Mouse (Mus musculus): ENCODE measurements around the gene Trim67.

Trim67 gene

DNA sequence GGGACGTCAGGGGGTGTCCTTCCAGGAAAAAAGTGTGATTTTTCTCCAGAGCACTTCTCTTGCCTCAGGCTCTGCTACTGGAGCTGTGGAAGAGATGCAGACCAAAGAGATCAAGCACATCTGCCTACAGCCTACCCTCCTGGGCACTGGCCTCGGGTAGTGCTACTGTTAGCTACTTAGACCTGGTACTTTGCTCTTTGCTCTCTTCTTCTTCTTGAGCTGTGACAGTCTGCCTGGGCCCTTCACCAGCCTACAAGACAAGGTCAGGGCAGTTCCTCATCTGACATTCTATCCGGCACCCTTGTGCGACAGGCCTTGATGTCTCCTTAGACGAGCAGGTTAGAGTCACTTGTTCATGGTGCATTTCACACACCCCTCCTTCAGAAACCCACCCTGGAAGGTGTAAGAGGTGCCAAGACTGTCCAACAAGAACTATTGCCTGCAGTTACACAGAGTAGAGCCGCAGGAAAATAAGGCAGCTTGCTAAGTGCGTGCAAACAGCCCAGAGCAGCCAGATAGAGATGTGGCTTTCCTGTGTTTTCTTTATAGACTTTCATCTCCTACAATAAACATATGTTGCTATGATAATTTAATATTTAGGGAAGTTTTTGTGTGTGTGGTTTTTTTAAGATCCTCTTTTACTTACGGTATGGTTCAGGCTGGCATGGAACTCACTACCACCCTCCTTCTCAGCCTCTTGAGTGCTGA, 3.0 kb downstream of the Trim67 start:
- DNase-seq = no peak

DNA sequence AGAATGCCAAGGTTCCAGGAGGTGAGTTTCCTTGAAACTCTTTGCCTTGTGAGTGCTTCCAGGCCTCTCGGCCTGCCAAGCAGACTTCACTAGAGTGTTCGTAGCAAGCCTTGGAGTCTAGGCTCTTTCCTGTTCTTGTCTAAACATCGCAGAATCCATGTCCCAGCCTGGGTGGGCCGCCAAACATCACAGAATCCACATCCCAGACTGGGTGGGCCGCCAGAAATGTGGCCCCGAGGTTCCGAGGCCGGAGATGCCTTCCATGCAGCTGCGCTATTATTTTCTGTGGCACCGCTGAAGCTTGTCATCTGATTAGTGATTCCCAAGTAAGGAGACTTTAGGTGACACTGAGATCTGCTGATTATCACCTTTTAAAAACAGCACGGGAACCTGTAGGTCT, 7.7 kb downstream of the Trim67 start:
- no peak for DNase-seq

- no peak for DNase-seq
Measured at GRCm38 (mm10) chr8:124803824-124804702, 11.2 kb downstream of the Trim67 start.

GRCm38 (mm10) chr8:124805990-124806389, 13.1 kb downstream of the Trim67 start:
- DNase-seq = no peak

GRCm38 (mm10) chr8:124809419-124809818, 16.5 kb downstream of the Trim67 start:
- DNase-seq = no peak

GRCm38 (mm10) chr8:124810056-124810610, 17.2 kb downstream of the Trim67 start:
- DNase-seq = no peak

GRCm38 (mm10) chr8:124810689-124811394, 17.9 kb downstream of the Trim67 start:
- DNase-seq = no peak

- no peak for DNase-seq
Measured at GRCm38 (mm10) chr8:124813326-124813725, 20.4 kb downstream of the Trim67 start.

DNA sequence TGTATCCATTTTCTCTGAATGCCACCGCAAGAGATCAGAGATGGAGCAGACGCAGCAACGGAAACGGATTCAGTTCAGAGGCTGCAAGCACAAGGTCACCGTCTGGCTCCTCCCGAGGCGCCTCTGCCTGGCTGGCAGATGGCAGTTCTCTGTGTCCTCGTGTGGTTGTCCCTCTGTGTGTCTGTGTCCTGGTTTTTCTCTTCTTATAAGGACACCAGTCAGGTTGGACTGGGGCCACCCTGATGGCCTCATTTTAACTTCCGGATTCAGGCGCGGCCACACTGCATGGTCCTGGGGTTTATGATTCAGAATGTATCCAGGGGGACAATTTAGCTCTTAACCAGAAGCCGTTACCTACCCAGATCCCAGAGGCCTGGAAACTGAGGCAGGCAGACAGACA, 23.0 kb downstream of the Trim67 start:
- no peak for DNase-seq

- no peak for DNase-seq
Measured at GRCm38 (mm10) chr8:124816866-124817265, 24.0 kb downstream of the Trim67 start.

DNA sequence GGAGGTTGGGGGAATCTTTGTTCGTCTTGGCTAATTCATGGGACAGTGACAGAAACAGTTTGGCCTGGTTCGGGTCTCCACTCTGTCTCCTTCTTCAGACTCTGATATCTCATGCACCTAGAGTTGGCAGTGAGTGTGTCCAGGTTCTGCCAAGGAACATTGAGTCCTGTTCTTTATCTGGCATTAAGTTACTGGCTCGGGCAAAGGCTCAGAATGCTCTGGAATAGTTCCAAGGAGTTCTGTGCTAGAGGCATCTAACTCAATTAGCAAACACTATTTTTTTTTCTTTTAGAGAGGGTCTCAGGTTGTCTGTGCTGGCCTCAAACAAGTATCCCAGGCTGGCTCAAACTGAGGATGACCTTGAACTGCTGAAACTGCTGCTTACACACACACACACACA, 24.5 kb downstream of the Trim67 start:
- no peak for DNase-seq

GRCm38 (mm10) chr8:124819612-124820115, 26.8 kb downstream of the Trim67 start:
- DNase-seq = no peak

GRCm38 (mm10) chr8:124820125-124820524, 27.2 kb downstream of the Trim67 start:
- no peak for DNase-seq

DNA sequence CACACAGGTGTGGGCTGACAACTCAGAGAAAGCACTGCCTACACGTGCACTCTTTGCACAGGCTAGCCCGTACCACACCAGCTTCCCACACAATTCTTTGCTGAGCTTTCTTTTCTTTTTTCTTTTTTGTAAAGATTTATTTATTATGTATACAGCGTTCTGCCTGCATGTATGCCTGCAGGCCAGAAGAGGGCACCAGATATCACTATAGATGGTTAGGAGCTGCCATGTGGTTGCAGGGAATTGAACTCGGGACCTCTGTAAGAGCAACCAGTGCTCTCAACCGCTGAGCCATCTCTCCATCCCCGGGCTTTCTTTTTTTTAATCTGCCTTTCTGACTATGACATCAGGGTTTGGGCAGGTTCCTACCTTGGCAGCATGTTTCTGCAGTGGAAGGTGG, 30.6 kb downstream of the Trim67 start:
- no peak for DNase-seq

DNA sequence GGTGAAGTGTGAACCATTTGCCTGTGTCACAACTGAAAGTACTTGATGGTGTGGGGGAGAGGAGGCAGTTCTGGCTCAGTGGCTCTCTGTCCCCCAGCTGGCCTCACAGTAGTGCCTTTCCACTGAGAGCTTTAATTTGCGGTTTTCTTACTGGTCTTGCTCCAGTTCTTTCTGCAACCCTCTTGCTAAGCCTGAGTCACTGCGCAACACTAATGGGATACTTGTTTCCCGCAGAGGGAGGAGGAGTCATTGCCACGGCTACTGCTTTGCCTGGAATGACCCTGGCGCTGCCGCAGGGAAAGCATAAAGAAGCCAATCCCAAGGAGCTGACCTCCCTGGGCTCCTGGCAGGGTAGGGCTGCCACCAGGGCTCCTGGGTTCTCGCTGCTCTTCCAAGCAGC, 33.8 kb downstream of the Trim67 start:
- no peak for DNase-seq

DNA sequence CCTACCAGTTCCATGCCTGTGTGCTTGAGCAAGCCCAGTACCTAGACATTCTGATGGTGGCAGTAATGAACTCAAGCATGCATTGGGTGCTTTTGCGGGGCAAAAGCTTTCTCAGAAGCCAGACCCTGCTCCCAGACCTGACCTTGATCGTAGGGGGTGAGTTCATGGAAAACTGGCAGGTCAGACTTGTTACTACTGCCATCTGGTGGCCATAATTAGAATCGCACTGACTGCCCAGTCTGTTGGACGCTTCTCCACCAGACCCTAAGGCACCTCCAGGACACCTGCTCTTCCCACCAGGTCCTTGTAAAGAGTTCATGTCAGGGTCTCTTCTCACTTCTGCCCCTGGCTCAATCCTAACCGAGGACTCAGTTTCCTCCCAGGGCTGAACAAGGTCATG, 34.5 kb downstream of the Trim67 start:
- peak in 1 of 2 experiments; percentile 40 for DNase-seq

DNA sequence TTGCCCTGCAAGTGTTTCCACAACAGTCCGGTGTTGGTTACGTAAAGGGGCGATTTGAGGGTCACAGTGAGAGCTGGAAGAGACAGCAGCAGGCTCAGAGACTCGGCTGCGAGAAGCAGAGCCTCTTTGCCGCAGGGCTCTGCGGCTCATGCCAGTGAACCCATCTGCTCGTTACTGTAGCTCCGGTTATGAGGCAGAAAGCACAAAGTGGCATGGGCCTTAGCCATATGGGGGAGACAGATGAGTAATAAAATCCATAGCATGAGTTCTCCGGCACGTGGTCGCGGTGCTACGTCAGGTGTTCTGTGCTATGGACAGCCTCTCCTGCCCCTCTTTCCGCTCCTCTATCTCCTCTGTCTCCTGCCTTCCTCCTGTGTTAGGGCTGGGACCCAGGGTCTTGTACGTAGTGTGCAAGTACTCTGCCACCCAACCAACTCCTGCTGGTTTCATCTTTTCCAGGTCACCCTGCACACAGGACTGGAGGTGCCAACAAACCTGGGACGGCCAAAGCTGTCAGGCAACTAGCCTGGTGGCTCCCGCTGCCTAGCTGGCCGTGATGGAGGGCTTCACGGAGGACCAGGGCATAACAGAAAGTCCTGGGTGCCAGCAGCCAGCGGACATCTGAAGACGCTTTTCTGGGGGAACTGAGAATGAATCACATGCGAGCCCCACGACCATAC, 35.8 kb downstream of the Trim67 start:
- DNase-seq = no peak

GRCm38 (mm10) chr8:124830050-124830449, 37.2 kb downstream of the Trim67 start:
- no peak for DNase-seq

- no peak for DNase-seq
Measured at GRCm38 (mm10) chr8:124831531-124831930, 38.6 kb downstream of the Trim67 start.

DNA sequence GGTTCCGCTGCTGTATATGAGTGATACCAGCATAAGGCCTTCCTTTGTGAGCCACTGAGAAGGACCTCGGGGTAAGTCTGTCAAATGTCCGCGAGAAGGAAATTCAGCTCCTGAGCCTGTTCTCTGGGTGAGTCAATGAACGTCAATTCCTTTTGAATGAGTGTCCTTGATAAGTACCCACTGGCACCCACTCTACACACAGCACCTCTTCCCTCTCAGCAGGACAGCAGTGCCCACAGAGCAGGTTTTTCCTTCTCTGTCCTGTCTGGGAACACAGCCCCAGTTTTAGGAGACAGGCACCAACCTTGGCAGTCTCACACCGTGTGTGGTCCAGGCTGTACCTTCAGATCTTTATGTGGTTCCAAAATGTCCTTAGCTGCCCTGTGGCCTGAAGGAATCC, 39.0 kb downstream of the Trim67 start:
- DNase-seq = no peak

GRCm38 (mm10) chr8:124833430-124834205, 40.7 kb downstream of the Trim67 start:
- no peak for DNase-seq

GRCm38 (mm10) chr8:124835848-124836247, 43.0 kb downstream of the Trim67 start:
- DNase-seq = no peak
